Mouse (Mus musculus): ENCODE measurements at regions not wholly inside any gene's neighbourhood (a gene's known extent, or its start where the extent isn't known, plus 50 kb on each side); places are given as distances from the start of the nearest gene placed in this dataset.

DNA sequence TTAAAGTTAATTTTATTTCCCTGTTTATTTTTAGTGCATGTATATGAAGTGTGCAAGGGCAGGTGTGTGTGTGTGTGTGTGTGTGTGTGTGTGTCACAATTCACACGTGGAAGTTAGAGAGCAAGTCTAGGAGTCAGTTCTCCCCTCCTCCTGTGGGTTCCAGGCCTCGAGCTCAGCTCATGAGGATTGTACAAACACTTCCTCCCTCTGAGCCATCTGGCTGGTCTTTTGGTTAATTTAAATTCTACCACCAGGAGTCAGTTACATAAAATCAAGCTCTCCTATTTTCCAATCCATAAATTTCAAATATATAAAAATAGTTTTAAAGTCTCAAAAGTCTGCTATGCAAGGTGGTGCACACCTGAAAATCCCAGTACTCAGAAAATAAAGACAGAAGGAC is 73.3 kb upstream of the Hk2 start:
- TF ChIP-seq CTCF (IDR thresholded peaks at IDR 0.05; ENCODE audit: low read depth), result no peak
- Histone ChIP-seq H3K27ac (ENCODE audit: low read depth, low read length) (no peak overlapping the region), H3K36me3 (ENCODE audit: control insufficient read depth, insufficient read depth) (no peaks in the 10 kb centered on the region), H3K9me3 (ENCODE audit: control insufficient read depth) (no peaks in the 10 kb centered on the region), H3K9ac (ENCODE audit: low read depth, low read length) (no peak overlapping the region), H3K4me3 (ENCODE audit: low read depth, low read length) (no peak overlapping the region), H3K4me2 (replicated peaks; ENCODE audit: low read depth) (no peak overlapping the region), H3K4me1 (replicated peaks; ENCODE audit: control insufficient read depth, insufficient read depth, low read length) (no peaks in the 10 kb centered on the region), H3K27me3 (replicated peaks; ENCODE audit: control insufficient read depth, insufficient read depth, low read length) (no peaks in the 10 kb centered on the region)
- ATAC-seq, result no peak
- 56% methylated on average over 2 of the region's 2 CpGs for WGBS

GRCm38 (mm10) chr6:82846587-82847150 is 72.4 kb upstream of the Hk2 start:
- 67% methylated on average over 8 of the region's 8 CpGs for WGBS
- no peaks in the 10 kb centered on the region for H3K4me1 ChIP-seq (replicated peaks; ENCODE audit: control insufficient read depth, insufficient read depth, low read length)
- no peaks in the 10 kb centered on the region for H3K36me3 ChIP-seq (ENCODE audit: control insufficient read depth, insufficient read depth)
- no peak for TF ChIP-seq CTCF (IDR thresholded peaks at IDR 0.05; ENCODE audit: low read depth)
- H3K9me3 ChIP-seq (ENCODE audit: control insufficient read depth), result no peaks in the 10 kb centered on the region
- H3K4me2 ChIP-seq (replicated peaks; ENCODE audit: low read depth), result no peak overlapping the region
- no peak overlapping the region for H3K4me3 ChIP-seq (ENCODE audit: low read depth, low read length)
- H3K27ac ChIP-seq (ENCODE audit: low read depth, low read length), result no peak overlapping the region
- H3K9ac ChIP-seq (ENCODE audit: low read depth, low read length), result no peak overlapping the region
- no peak for ATAC-seq
- no peaks in the 10 kb centered on the region for H3K27me3 ChIP-seq (replicated peaks; ENCODE audit: control insufficient read depth, insufficient read depth, low read length)

DNA sequence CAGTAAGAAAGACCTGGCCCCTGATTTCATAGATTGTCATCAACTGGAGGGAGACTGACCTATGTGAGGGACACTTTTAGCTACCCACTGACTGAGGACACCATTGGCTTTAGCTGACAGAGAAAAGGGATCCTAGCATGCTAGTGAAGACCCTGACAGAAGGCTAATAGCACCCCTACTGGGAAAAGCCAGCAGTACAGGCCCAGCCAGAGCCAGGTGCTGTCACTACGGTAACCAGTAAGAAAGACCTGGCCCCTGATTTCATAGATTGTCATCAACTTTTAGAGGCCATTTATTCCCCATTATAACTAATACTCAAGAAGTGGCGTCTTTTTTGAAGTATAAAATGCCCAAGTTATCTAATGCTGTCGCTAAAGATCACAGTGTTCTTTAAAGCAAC is 70.2 kb upstream of the Hk2 start:
- no peak overlapping the region for H3K27ac ChIP-seq (ENCODE audit: low read depth, low read length)
- ATAC-seq, result no peak
- 47% methylated on average over 3 of the region's 3 CpGs for WGBS

DNA sequence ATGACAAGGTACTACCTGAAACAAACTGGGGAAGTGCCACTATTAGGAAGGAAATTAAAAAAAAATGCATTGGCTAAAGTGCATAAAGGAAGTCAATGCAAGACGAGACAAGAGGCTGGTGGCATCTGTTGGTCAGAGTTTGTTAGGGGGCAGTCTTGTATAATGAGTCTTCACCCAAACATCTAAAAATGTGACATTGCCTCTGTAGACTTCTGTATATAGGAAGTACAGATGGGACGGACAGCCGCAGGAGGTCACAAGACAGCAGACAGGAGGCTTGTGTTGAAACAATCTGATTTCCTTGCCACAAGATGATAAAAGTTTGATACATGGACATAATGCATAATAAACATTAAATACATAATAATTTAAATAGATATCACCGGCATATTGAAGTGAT is 69.6 kb upstream of the Hk2 start:
- Histone ChIP-seq H3K9me3 (ENCODE audit: control insufficient read depth) (no peaks in the 10 kb centered on the region), H3K27ac (ENCODE audit: low read depth, low read length) (no peak overlapping the region), H3K4me2 (replicated peaks; ENCODE audit: low read depth) (no peak overlapping the region), H3K36me3 (ENCODE audit: control insufficient read depth, insufficient read depth) (no peaks in the 10 kb centered on the region), H3K4me1 (replicated peaks; ENCODE audit: control insufficient read depth, insufficient read depth, low read length) (no peaks in the 10 kb centered on the region), H3K27me3 (replicated peaks; ENCODE audit: control insufficient read depth, insufficient read depth, low read length) (no peaks in the 10 kb centered on the region), H3K4me3 (ENCODE audit: low read depth, low read length) (no peak overlapping the region), H3K9ac (ENCODE audit: low read depth, low read length) (no peak overlapping the region)
- no peak for TF ChIP-seq CTCF (IDR thresholded peaks at IDR 0.05; ENCODE audit: low read depth)
- 81% methylated on average over 4 of the region's 4 CpGs for WGBS
- no peak for ATAC-seq

More for the DNA sequence above, 70.2 kb upstream of the Hk2 start:
- Histone ChIP-seq H3K4me1 (replicated peaks; ENCODE audit: control insufficient read depth, insufficient read depth, low read length) (no peaks in the 10 kb centered on the region), H3K36me3 (ENCODE audit: control insufficient read depth, insufficient read depth) (no peaks in the 10 kb centered on the region), H3K9me3 (ENCODE audit: control insufficient read depth) (no peaks in the 10 kb centered on the region), H3K4me3 (ENCODE audit: low read depth, low read length) (no peak overlapping the region), H3K9ac (ENCODE audit: low read depth, low read length) (no peak overlapping the region), H3K4me2 (replicated peaks; ENCODE audit: low read depth) (no peak overlapping the region), H3K27me3 (replicated peaks; ENCODE audit: control insufficient read depth, insufficient read depth, low read length) (no peaks in the 10 kb centered on the region)
- TF ChIP-seq CTCF (IDR thresholded peaks at IDR 0.05; ENCODE audit: low read depth), result peak; percentile 66

DNA sequence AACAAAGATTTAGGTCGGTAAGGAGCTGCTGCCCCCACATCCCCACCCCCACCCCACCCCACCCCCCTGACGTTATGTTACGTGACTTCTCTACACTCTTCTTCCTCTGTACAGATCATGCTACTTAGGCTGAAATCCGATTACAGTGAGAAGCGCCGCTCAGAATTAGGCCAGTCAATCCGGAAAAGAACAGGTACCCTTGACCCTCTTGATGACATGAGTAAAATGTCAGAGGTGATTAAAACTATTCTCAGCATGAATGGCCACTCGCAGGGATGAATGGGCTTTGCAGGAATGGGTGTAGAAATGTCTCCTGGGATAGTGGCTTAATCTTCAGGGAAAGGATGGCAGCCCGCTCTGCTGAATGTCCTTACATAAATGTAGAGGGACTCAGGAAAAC is 63.0 kb upstream of the Hk2 start:
- Histone ChIP-seq H3K4me2 (replicated peaks; ENCODE audit: low read depth) (no peak overlapping the region), H3K4me1 (replicated peaks; ENCODE audit: control insufficient read depth, insufficient read depth, low read length) (no peaks in the 10 kb centered on the region), H3K27ac (ENCODE audit: low read depth, low read length) (no peak overlapping the region), H3K27me3 (replicated peaks; ENCODE audit: control insufficient read depth, insufficient read depth, low read length) (no peaks in the 10 kb centered on the region), H3K4me3 (ENCODE audit: low read depth, low read length) (no peak overlapping the region), H3K36me3 (ENCODE audit: control insufficient read depth, insufficient read depth) (no peaks in the 10 kb centered on the region), H3K9me3 (ENCODE audit: control insufficient read depth) (no peaks in the 10 kb centered on the region), H3K9ac (ENCODE audit: low read depth, low read length) (no peak overlapping the region)
- TF ChIP-seq CTCF (IDR thresholded peaks at IDR 0.05; ENCODE audit: low read depth), result no peak
- no peak for ATAC-seq
- WGBS, result 73% methylated on average over 9 of the region's 9 CpGs

- 65% methylated on average over 11 of the region's 11 CpGs for WGBS
- no peaks in the 10 kb centered on the region for H3K27me3 ChIP-seq (replicated peaks; ENCODE audit: control insufficient read depth, insufficient read depth, low read length)
- no peak overlapping the region for H3K9ac ChIP-seq (ENCODE audit: low read depth, low read length)
- no peaks in the 10 kb centered on the region for H3K4me1 ChIP-seq (replicated peaks; ENCODE audit: control insufficient read depth, insufficient read depth, low read length)
- no peaks in the 10 kb centered on the region for H3K36me3 ChIP-seq (ENCODE audit: control insufficient read depth, insufficient read depth)
- TF ChIP-seq CTCF (IDR thresholded peaks at IDR 0.05; ENCODE audit: low read depth), result 0 out of 2 replicates have a peak, but pooled peaks have one; percentile 15
- no peak overlapping the region for H3K27ac ChIP-seq (ENCODE audit: low read depth, low read length)
- no peaks in the 10 kb centered on the region for H3K9me3 ChIP-seq (ENCODE audit: control insufficient read depth)
- H3K4me3 ChIP-seq (ENCODE audit: low read depth, low read length), result no peak overlapping the region
- no peak overlapping the region for H3K4me2 ChIP-seq (replicated peaks; ENCODE audit: low read depth)
- ATAC-seq, result no peak
These were observed 61.2 kb upstream of the Hk2 start for GRCm38 (mm10) chr6:82835222-82836064.

All from intestine, postnatal 0 days (tissue).